Mouse (Mus musculus): Measurements from ENCODE around the gene Plet1.
A peak's percentile ranks its signal among the peaks of the same experiment; 100 is the strongest.

Gene Plet1

GRCm38 (mm10) chr9:50540170-50540569 lies 45.8 kb downstream of the Plet1 start:
- no peak for DNase-seq

GRCm38 (mm10) chr9:50542401-50542800 lies 48.1 kb downstream of the Plet1 start:
- DNase-seq: no peak

DNA sequence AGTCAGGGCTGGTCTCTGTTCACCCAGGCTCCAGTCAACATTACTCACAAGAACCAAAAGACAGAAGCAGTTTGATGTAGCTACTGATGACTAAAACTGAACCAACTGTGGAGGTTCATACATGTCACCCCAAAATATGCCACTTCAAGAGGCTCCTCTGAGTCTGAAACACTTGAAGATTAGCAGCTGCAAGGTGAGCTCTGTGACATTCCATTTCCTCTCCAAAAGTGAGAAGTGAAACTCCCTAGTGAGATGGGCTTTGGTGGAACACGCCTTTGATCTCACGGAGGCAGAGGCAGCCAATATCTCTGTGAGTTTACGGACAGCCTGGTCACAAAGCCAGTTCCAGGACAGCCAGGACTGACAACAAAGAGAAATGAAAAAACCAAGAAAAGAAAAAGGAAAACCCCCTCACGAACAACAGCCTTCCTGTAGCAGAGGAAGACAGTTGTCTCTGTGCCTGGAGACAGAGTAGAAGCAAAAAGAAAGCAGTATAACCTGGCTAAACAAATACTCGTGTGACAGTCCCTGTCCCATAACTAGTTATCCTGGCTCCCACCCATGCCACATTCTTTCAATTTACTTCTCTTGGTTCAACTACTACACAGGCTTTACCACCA lies 53.6 kb downstream of the Plet1 start:
- DNase-seq: no peak

- no peak for DNase-seq
Measured at GRCm38 (mm10) chr9:50548936-50549335, 54.6 kb downstream of the Plet1 start.

- DNase-seq: no peak
Measured at GRCm38 (mm10) chr9:50552206-50552605, 57.9 kb downstream of the Plet1 start.

DNA sequence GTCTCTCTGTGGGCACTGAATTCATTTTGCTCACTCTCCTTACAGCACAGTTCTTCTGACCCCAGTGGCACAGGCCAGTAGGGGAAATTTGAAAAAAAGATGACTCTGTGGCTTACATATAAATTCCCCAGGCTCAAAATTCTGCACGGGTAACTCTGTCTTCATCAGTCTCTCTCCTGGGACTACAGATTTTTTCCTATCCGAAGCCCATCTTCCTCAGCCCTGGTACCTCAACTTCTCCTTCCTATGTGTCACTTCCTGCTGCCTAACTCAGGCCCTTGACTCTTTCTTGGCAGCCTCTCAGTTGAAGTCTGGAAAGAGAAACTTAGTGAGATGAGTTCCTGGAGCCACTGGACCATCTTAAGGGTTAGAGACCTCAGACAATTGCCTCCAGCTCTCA lies 59.2 kb downstream of the Plet1 start:
- DNase-seq: no peak

- peak; percentile 14 for DNase-seq
Measured at GRCm38 (mm10) chr9:50554241-50555093, 60.1 kb downstream of the Plet1 start, which contains the start of gene Il18. Il18 (plus strand) TSS chr9:50554827.

- no peak for DNase-seq
Measured at GRCm38 (mm10) chr9:50555094-50555446, 60.7 kb downstream of the Plet1 start, which contains the start of gene Bco2. Bco2 (minus strand) TSS chr9:50555181.

Measured in cerebellum, adult 8-10 months (tissue).